Mouse (Mus musculus) induced T-regulatory cell, adult 2 months (primary cell): Measurements from ENCODE around the gene 1110051M20Rik.
"Not testable (repeated sequence)": the region's sequence is repeated elsewhere in the genome, so short reads cannot be mapped to it uniquely, and the experiment has no call there.

ENCODE experiments used
- DNase-seq: peaks from one replicate; pipeline ENCODE4 v3.0.0-alpha.2; 2012; ENCODE audit warnings: low read depth

The 1110051M20Rik gene

GRCm38 (mm10) chr2:91444286-91444892 lies at the start of gene 1110051M20Rik:
TSS of gene 1110051M20Rik (minus strand) at chr2:91444704.
- peak; percentile 96 for DNase-seq

- DNase-seq = no peak
Measured at GRCm38 (mm10) chr2:91493981-91494380, 49.5 kb upstream of the 1110051M20Rik start.

- no peak for DNase-seq
Measured at GRCm38 (mm10) chr2:91492071-91492635, 47.6 kb upstream of the 1110051M20Rik start.

- not testable (repeated sequence) for DNase-seq
Measured at GRCm38 (mm10) chr2:91487295-91487694, 42.8 kb upstream of the 1110051M20Rik start.

GRCm38 (mm10) chr2:91485256-91485655 lies 40.8 kb upstream of the 1110051M20Rik start:
- no peak for DNase-seq

GRCm38 (mm10) chr2:91484698-91485097 lies 40.2 kb upstream of the 1110051M20Rik start:
- DNase-seq = no peak

GRCm38 (mm10) chr2:91480805-91481514 lies 36.5 kb upstream of the 1110051M20Rik start:
- peak; percentile 69 for DNase-seq

GRCm38 (mm10) chr2:91480399-91480801 lies 35.9 kb upstream of the 1110051M20Rik start:
- no peak for DNase-seq

- DNase-seq = no peak
Measured at GRCm38 (mm10) chr2:91476841-91477240, 32.3 kb upstream of the 1110051M20Rik start.

- no peak for DNase-seq
Measured at GRCm38 (mm10) chr2:91476251-91476661, 31.8 kb upstream of the 1110051M20Rik start.

GRCm38 (mm10) chr2:91475791-91476190 lies 31.3 kb upstream of the 1110051M20Rik start:
- DNase-seq = no peak

GRCm38 (mm10) chr2:91474358-91474757 lies 29.9 kb upstream of the 1110051M20Rik start:
- DNase-seq = no peak

- DNase-seq = no peak
Measured at GRCm38 (mm10) chr2:91470055-91470647, 25.6 kb upstream of the 1110051M20Rik start.

- DNase-seq = no peak
Measured at GRCm38 (mm10) chr2:91467613-91468012, 23.1 kb upstream of the 1110051M20Rik start.

- DNase-seq = no peak
Measured at GRCm38 (mm10) chr2:91465934-91466333, 21.4 kb upstream of the 1110051M20Rik start.

GRCm38 (mm10) chr2:91462681-91463080 lies 18.2 kb upstream of the 1110051M20Rik start:
- DNase-seq = no peak

GRCm38 (mm10) chr2:91462196-91462595 lies 17.7 kb upstream of the 1110051M20Rik start:
- DNase-seq = no peak

GRCm38 (mm10) chr2:91461341-91461740 lies 16.8 kb upstream of the 1110051M20Rik start:
- no peak for DNase-seq

- DNase-seq = no peak
Measured at GRCm38 (mm10) chr2:91460771-91461170, 16.3 kb upstream of the 1110051M20Rik start.

- no peak for DNase-seq
Measured at GRCm38 (mm10) chr2:91460076-91460475, 15.6 kb upstream of the 1110051M20Rik start.

GRCm38 (mm10) chr2:91458673-91459391 lies 14.3 kb upstream of the 1110051M20Rik start:
- peak; percentile 21 for DNase-seq

- DNase-seq = no peak
Measured at GRCm38 (mm10) chr2:91458252-91458672, 13.8 kb upstream of the 1110051M20Rik start.
